Mouse (Mus musculus) urinary bladder, postnatal 10 days (tissue): ENCODE measurements around the gene 4930469K13Rik.

Source experiments
- DNase-seq: peaks from one replicate; pipeline ENCODE4 v3.0.0; 2022; ENCODE audit warnings: low spot score

Gene 4930469K13Rik

GRCm38 (mm10) chr11:33938561-33939274, 159.6 kb downstream of the 4930469K13Rik start:
- no peak for DNase-seq

GRCm38 (mm10) chr11:33937641-33938040, 160.7 kb downstream of the 4930469K13Rik start:
- no peak for DNase-seq

GRCm38 (mm10) chr11:33934286-33934685, 164.1 kb downstream of the 4930469K13Rik start:
- no peak for DNase-seq

- DNase-seq: no peak
These were observed 165.8 kb downstream of the 4930469K13Rik start for GRCm38 (mm10) chr11:33932386-33933111.

GRCm38 (mm10) chr11:33931836-33932385, 166.4 kb downstream of the 4930469K13Rik start:
- no peak for DNase-seq

DNA sequence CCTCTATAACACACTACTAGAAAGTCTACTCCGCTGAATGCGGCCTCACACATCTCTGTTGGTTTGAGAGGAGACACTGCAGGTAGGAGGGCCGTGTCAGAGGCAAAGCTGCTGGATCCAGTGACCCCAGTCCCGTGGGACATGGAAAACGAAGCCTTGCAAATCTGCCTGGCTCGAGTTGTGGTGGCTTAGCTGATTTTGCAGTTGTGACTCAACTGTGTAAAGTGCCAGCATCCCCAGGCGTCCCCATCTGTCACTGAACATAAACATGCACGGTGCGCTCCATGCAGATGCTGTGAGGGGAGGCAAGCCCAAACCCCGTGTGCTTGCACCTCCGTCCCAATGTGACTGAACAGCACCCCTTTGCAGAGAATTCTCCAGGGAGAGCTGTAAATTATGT, 168.9 kb downstream of the 4930469K13Rik start:
- DNase-seq: no peak

- DNase-seq: no peak
These were observed 169.7 kb downstream of the 4930469K13Rik start for GRCm38 (mm10) chr11:33928658-33929057.

DNA sequence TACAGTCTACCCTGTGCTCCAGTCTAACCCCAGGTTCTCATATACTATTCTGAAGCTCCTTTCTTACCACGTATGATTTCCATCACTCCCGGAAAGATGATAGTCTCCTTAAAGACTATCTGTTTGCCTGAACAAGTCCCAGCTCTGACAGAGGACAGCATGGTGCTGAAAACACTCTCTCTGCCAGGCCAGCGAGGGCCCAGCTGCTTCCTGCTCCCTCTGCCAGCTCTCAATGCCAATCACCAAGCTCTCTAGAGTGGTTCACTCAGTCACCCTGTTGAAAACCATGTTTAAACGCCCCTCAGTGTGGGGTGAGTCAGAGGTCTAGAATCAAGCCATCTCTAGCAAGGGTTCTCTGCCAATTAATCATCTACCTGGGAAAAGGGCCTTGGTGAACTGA, 170.5 kb downstream of the 4930469K13Rik start:
- no peak for DNase-seq

- DNase-seq: no peak
These were observed 171.0 kb downstream of the 4930469K13Rik start for GRCm38 (mm10) chr11:33927321-33927720.

GRCm38 (mm10) chr11:33926551-33926950, 171.8 kb downstream of the 4930469K13Rik start:
- DNase-seq: no peak

- DNase-seq: no peak
These were observed 172.6 kb downstream of the 4930469K13Rik start for GRCm38 (mm10) chr11:33925778-33926177.
